Mouse (Mus musculus) kidney, embryonic 14.5 days (tissue): ENCODE measurements at regions not wholly inside any gene's neighbourhood (a gene's known extent, or its start where the extent isn't known, plus 50 kb on each side); places are given as distances from the start of the nearest gene placed in this dataset. TPM values are rescaled to one million over a fixed set of nuclear protein-coding genes. Genes with fewer than 3 reads are reported as not detected.

Experiments
- ATAC-seq: fragments of 200-750 bp; cut with Nextera tagmentation; 2 replicates; pipeline ENCODE4 v1.8.0; 2017; ENCODE audit warnings: moderate number of reproducible peaks, mild to moderate bottlenecking, moderate TSS enrichment, moderate library complexity; ENCODE audit not compliant: low FRiP score, low TSS enrichment
- H3K27ac ChIP-seq: fragments of 300-500 bp; sonication (generic); 2 replicates; pipeline ENCODE4 v1.5.1; 2014; ENCODE audit warnings: low read depth, mild to moderate bottlenecking, low read length, moderate library complexity, mixed read lengths
- H3K27me3 ChIP-seq: fragments of 300-500 bp; sonication (generic); 2 replicates; pipeline ENCODE4 v1.6.1; 2014; ENCODE audit warnings: mild to moderate bottlenecking, low read length; ENCODE audit not compliant: control insufficient read depth, insufficient read depth
- H3K36me3 ChIP-seq: fragments of 300-500 bp; sonication (generic); 2 replicates; pipeline ENCODE4 v1.6.1; 2014; ENCODE audit warnings: low read length, mixed read lengths; ENCODE audit not compliant: control insufficient read depth, insufficient read depth
- H3K4me1 ChIP-seq: fragments of 300-500 bp; sonication (generic); 2 replicates; pipeline ENCODE4 v1.6.1; 2014; ENCODE audit warnings: low read length, mixed read lengths; ENCODE audit not compliant: control insufficient read depth, insufficient read depth
- H3K4me2 ChIP-seq: fragments of 300-500 bp; sonication (generic); replicated peaks from 2 replicates; pipeline ENCODE4 v1.6.1; 2014; ENCODE audit warnings: low read depth, mild to moderate bottlenecking, low read length
- H3K4me3 ChIP-seq: fragments of 300-500 bp; sonication (generic); 2 replicates; pipeline ENCODE4 v1.5.1; 2014; ENCODE audit warnings: mild to moderate bottlenecking, low read length
- H3K9ac ChIP-seq: fragments of 300-500 bp; sonication (generic); 2 replicates; pipeline ENCODE4 v1.6.1; 2014; ENCODE audit warnings: low read depth, mild to moderate bottlenecking, low read length, moderate library complexity
- H3K9me3 ChIP-seq: fragments of 300-500 bp; sonication (generic); 2 replicates; pipeline ENCODE4 v1.6.1; 2016; ENCODE audit warnings: low read length; ENCODE audit not compliant: control insufficient read depth
- WGBS: fragments of 180-500 bp; shearing (Covaris S2); extraction: QIAGEN DNeasy Blood & Tissue Kit; methylation state at CpG from one replicate; pipeline ENCODE4 v1.1.7; 2014; 5-methylcytosine and 5-hydroxymethylcytosine counted together
- microRNA-seq: library from miRNA; unstranded; fragments of <30 nt; microRNA quantifications from one replicate; pipeline ENCODE4, GENCODE M21; 2016

DNA sequence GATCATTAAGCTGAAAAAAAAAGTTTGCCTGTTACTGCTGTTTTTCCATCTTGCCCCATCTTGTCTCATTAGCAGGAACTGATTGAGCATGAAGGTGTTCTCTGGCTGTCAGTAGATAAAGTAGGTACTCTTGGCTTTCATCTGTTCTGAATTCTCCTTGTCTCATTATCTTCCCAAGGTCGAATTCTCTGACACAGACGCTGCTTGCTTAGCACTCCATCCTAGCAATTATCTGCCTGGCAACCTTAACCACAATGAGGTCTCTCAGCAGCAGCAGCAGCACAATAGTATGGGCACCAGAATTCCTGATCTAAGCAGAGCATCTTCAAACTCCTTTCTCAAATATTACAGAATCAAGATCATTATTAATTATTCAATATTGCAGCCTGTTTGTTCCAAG, 52.3 kb upstream of the Cypt12 start:
- no peak for ATAC-seq
- H3K27me3 ChIP-seq, result no peaks in the 10 kb centered on the region
- no peaks in the 10 kb centered on the region for H3K4me1 ChIP-seq
- no peaks in the 10 kb centered on the region for H3K9me3 ChIP-seq
- no peak overlapping the region for H3K27ac ChIP-seq
- WGBS, result 55% methylated on average over 2 of the region's 2 CpGs
- no peak overlapping the region for H3K4me2 ChIP-seq
- H3K4me3 ChIP-seq, result no peak overlapping the region
- no peaks in the 10 kb centered on the region for H3K36me3 ChIP-seq
- H3K9ac ChIP-seq, result no peak overlapping the region

DNA sequence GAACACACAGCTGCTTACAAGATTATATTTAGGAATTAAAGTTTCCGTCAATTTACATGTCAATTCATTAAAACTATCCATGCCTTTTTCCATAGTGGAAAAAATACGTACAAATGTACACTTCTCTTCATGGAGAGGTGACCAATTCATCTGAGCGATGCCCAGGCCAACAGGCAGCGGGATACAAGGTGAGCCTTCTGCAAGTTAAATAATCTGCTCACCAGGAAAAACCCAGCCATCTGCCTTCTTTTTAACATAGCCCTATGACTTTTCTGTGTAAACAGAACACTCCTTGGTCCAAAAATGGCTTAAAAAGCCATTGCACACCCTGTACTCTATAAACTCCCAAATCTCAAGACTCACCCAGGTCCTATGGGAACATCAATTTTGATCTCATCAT, 51.5 kb upstream of the Cypt12 start:
- WGBS, result 89% methylated on average over 4 of the region's 4 CpGs
- H3K9ac ChIP-seq, result no peak overlapping the region
- H3K36me3 ChIP-seq, result no peaks in the 10 kb centered on the region
- H3K27me3 ChIP-seq, result no peaks in the 10 kb centered on the region
- H3K4me3 ChIP-seq, result no peak overlapping the region
- H3K4me2 ChIP-seq, result no peak overlapping the region
- no peaks in the 10 kb centered on the region for H3K4me1 ChIP-seq
- H3K9me3 ChIP-seq, result no peaks in the 10 kb centered on the region
- no peak overlapping the region for H3K27ac ChIP-seq
- ATAC-seq, result no peak

Small RNA genes in the stretch of these regions (microRNA-seq; reads per million reads assigned to microRNA genes)
- gene Mir124a-2, result not detected
